Mouse (Mus musculus) limb, embryonic 15.5 days (tissue): Measurements from ENCODE around the gene Olfr681. TPM values are rescaled to one million over a fixed set of nuclear protein-coding genes. Genes with fewer than 3 reads are reported as not detected.
"Not testable (repeated sequence)": the region's sequence is repeated elsewhere in the genome, so short reads cannot be mapped to it uniquely, and the experiment has no call there.

Experiments
- ATAC-seq: fragments of 200-750 bp; cut with Nextera tagmentation; 2 replicates; pipeline ENCODE4 v1.8.0; 2017; ENCODE audit warnings: low read depth, moderate TSS enrichment; ENCODE audit not compliant: insufficient number of reproducible peaks, low FRiP score, low TSS enrichment
- H3K27ac ChIP-seq: fragments of 300-500 bp; sonication (generic); 2 replicates; pipeline ENCODE4 v1.5.1; 2015; ENCODE audit warnings: moderate library complexity, mild to moderate bottlenecking, inconsistent platforms
- H3K27me3 ChIP-seq: fragments of 300-500 bp; sonication (generic); 2 replicates; pipeline ENCODE4 v1.6.1; 2015; ENCODE audit warnings: inconsistent platforms
- H3K36me3 ChIP-seq: fragments of 300-500 bp; sonication (generic); 2 replicates; pipeline ENCODE4 v1.6.1; 2015; ENCODE audit warnings: inconsistent platforms
- H3K4me1 ChIP-seq: fragments of 300-500 bp; sonication (generic); 2 replicates; pipeline ENCODE4 v1.6.1; 2015; ENCODE audit warnings: inconsistent platforms
- H3K4me2 ChIP-seq: fragments of 300-500 bp; sonication (generic); 2 replicates; pipeline ENCODE4 v1.6.1; 2015; ENCODE audit warnings: mild to moderate bottlenecking, inconsistent platforms
- H3K4me3 ChIP-seq: fragments of 300-500 bp; sonication (generic); 2 replicates; pipeline ENCODE4 v1.5.1; 2015; ENCODE audit warnings: mild to moderate bottlenecking, inconsistent platforms
- H3K9ac ChIP-seq: fragments of 300-500 bp; sonication (generic); 2 replicates; pipeline ENCODE4 v1.6.1; 2015; ENCODE audit warnings: inconsistent platforms
- H3K9me3 ChIP-seq: fragments of 300-500 bp; sonication (generic); 2 replicates; pipeline ENCODE4 v1.6.1; 2016; ENCODE audit warnings: inconsistent platforms
- WGBS: fragments of 180-500 bp; shearing (Covaris S2); methylation state at CpG from one replicate; pipeline ENCODE4 v1.1.7; 2015; 5-methylcytosine and 5-hydroxymethylcytosine counted together
- polyA plus RNA-seq: library from polyadenylated mRNA; unstranded; fragments of >200 nt; fragmentation: Nextera tagmentation; extraction: Ambion mirVana; gene quantifications from 2 replicates; pipeline ENCODE4 v1.2.1, GENCODE M21; 2015

Gene Olfr681
- not detected in 2 replicates for polyA plus RNA-seq

GRCm38 (mm10) chr7:105116536-105116935 lies at the start of gene Olfr681:
Gene Olfr681 (plus strand): TSS chr7:105116836.
- no peak within 1 kb of the TSS for H3K27ac ChIP-seq
- H3K4me3 ChIP-seq = no peak within 1 kb of the TSS
- H3K9me3 ChIP-seq = no peaks in the 10 kb centered on the region
- ATAC-seq = no peak
- H3K9ac ChIP-seq = no peak within 1 kb of the TSS
- H3K36me3 ChIP-seq = no peaks in the 10 kb centered on the region
- H3K4me1 ChIP-seq = no peaks in the 10 kb centered on the region
- H3K4me2 ChIP-seq = no peak within 1 kb of the TSS
- H3K27me3 ChIP-seq = no peaks in the 10 kb centered on the region

GRCm38 (mm10) chr7:105080905-105081304 lies 35.7 kb upstream of the Olfr681 start, which contains the start of gene Olfr679:
Gene Olfr679 (plus strand): TSS chr7:105081205.
- Histone ChIP-seq H3K4me1 (no peaks in the 10 kb centered on the region), H3K9ac (no peak within 1 kb of the TSS), H3K36me3 (no peaks in the 10 kb centered on the region), H3K27ac (no peak within 1 kb of the TSS), H3K4me3 (no peak within 1 kb of the TSS), H3K4me2 (no peak within 1 kb of the TSS), H3K9me3 (no peaks in the 10 kb centered on the region), H3K27me3 (no peaks in the 10 kb centered on the region)
- WGBS = 57% methylated on average over 1 of the region's 1 CpGs
- ATAC-seq = no peak

- H3K9ac ChIP-seq, H3K4me2 ChIP-seq, H3K4me1 ChIP-seq, H3K4me3 ChIP-seq, ATAC-seq, H3K27ac ChIP-seq, H3K9me3 ChIP-seq, H3K36me3 ChIP-seq, H3K27me3 ChIP-seq: not testable (repeated sequence)
These were observed 23.9 kb upstream of the Olfr681 start, which contains the start of gene Olfr680-ps1 for GRCm38 (mm10) chr7:105092717-105093116. Gene Olfr680-ps1 (minus strand): TSS chr7:105092817.

- H3K36me3 ChIP-seq = no peaks in the 10 kb centered on the region
- H3K9me3 ChIP-seq = no peaks in the 10 kb centered on the region
- H3K4me2 ChIP-seq = no peak overlapping the region
- no peaks in the 10 kb centered on the region for H3K27me3 ChIP-seq
- no peak for ATAC-seq
- no peak overlapping the region for H3K9ac ChIP-seq
- no peak overlapping the region for H3K27ac ChIP-seq
- no peaks in the 10 kb centered on the region for H3K4me1 ChIP-seq
- H3K4me3 ChIP-seq = no peak overlapping the region
- WGBS = 72% methylated on average over 2 of the region's 2 CpGs
These were observed 24.6 kb downstream of the Olfr681 start for GRCm38 (mm10) chr7:105141275-105141674.

GRCm38 (mm10) chr7:105146912-105147311 lies 30.3 kb downstream of the Olfr681 start, which contains the start of gene Olfr683:
Gene Olfr683 (minus strand): TSS chr7:105147012.
- WGBS = 62% methylated on average over 1 of the region's 1 CpGs

GRCm38 (mm10) chr7:105163553-105163952 lies 46.9 kb downstream of the Olfr681 start, which contains the start of gene Olfr684:
Gene Olfr684 (minus strand): TSS chr7:105163653.
- no peak for ATAC-seq
- H3K36me3 ChIP-seq = no peaks in the 10 kb centered on the region
- H3K9me3 ChIP-seq = no peaks in the 10 kb centered on the region
- H3K4me2 ChIP-seq = no peak within 1 kb of the TSS
- H3K27ac ChIP-seq = no peak within 1 kb of the TSS
- no peak within 1 kb of the TSS for H3K4me3 ChIP-seq
- 71% methylated on average over 1 of the region's 1 CpGs for WGBS
- H3K27me3 ChIP-seq = no peaks in the 10 kb centered on the region
- H3K9ac ChIP-seq = no peak within 1 kb of the TSS
- no peaks in the 10 kb centered on the region for H3K4me1 ChIP-seq

More at GRCm38 (mm10) chr7:105146912-105147311, 30.3 kb downstream of the Olfr681 start, which contains the start of gene Olfr683:
- ATAC-seq = no peak
- H3K4me1 ChIP-seq = no peaks in the 10 kb centered on the region
- no peak within 1 kb of the TSS for H3K4me2 ChIP-seq
- no peak within 1 kb of the TSS for H3K27ac ChIP-seq
- H3K36me3 ChIP-seq = no peaks in the 10 kb centered on the region
- H3K4me3 ChIP-seq = no peak within 1 kb of the TSS
- no peak within 1 kb of the TSS for H3K9ac ChIP-seq
- no peaks in the 10 kb centered on the region for H3K9me3 ChIP-seq
- no peaks in the 10 kb centered on the region for H3K27me3 ChIP-seq

- Histone ChIP-seq H3K9me3 (no peaks in the 10 kb centered on the region), H3K27ac (no peak overlapping the region), H3K36me3 (no peaks in the 10 kb centered on the region), H3K4me1 (no peaks in the 10 kb centered on the region), H3K9ac (no peak overlapping the region), H3K27me3 (no peaks in the 10 kb centered on the region), H3K4me3 (no peak overlapping the region), H3K4me2 (no peak overlapping the region)
- WGBS = 50% methylated on average over 4 of the region's 4 CpGs
- ATAC-seq = no peak
These were observed 54.1 kb downstream of the Olfr681 start for GRCm38 (mm10) chr7:105170773-105171172.

Other genes starting within 250 kb of the Olfr681 start
- not detected in 2 replicates for gene Olfr665, start 238.8 kb upstream of the Olfr681 start, polyA plus RNA-seq
- 0.19 TPM in 1 of 2 replicates, not detected in the other for gene Olfr666, start 220.9 kb upstream of the Olfr681 start, polyA plus RNA-seq
- not detected in 2 replicates for gene Olfr667, start 195.4 kb upstream of the Olfr681 start, polyA plus RNA-seq
- gene Olfr668, start 188.8 kb upstream of the Olfr681 start, polyA plus RNA-seq = not detected in 2 replicates
- not detected in 2 replicates for gene Olfr669, start 182.6 kb upstream of the Olfr681 start, polyA plus RNA-seq
- gene Olfr670, start 154.2 kb upstream of the Olfr681 start, polyA plus RNA-seq = not detected in 2 replicates
- not detected in 2 replicates for gene Olfr671, start 137.7 kb upstream of the Olfr681 start, polyA plus RNA-seq
- not detected in 2 replicates for gene Olfr672, start 114.8 kb upstream of the Olfr681 start, polyA plus RNA-seq
- not detected in 2 replicates for gene Olfr675, start 88.4 kb upstream of the Olfr681 start, polyA plus RNA-seq
- gene Olfr676, start 84.1 kb upstream of the Olfr681 start, polyA plus RNA-seq = not detected in 2 replicates
- not detected in 2 replicates for gene Olfr677, start 65.5 kb upstream of the Olfr681 start, polyA plus RNA-seq
- not detected in 2 replicates for gene Olfr678, start 52.4 kb upstream of the Olfr681 start, polyA plus RNA-seq
- not detected in 2 replicates for gene Olfr679, start 35.6 kb upstream of the Olfr681 start, polyA plus RNA-seq
- gene Olfr680-ps1, start 24.0 kb upstream of the Olfr681 start, polyA plus RNA-seq = not detected in 2 replicates
- not detected in 2 replicates for gene Olfr683, start 30.2 kb downstream of the Olfr681 start, polyA plus RNA-seq
- gene Olfr684, start 46.8 kb downstream of the Olfr681 start, polyA plus RNA-seq = not detected in 2 replicates
- gene Olfr685, start 69.2 kb downstream of the Olfr681 start, polyA plus RNA-seq = not detected in 2 replicates
- not detected in 2 replicates for gene Olfr686, start 90.6 kb downstream of the Olfr681 start, polyA plus RNA-seq
- not detected in 2 replicates for gene Olfr688, start 171.3 kb downstream of the Olfr681 start, polyA plus RNA-seq
- not detected in 2 replicates for gene Olfr689, start 194.3 kb downstream of the Olfr681 start, polyA plus RNA-seq
- gene Olfr690, start 217.3 kb downstream of the Olfr681 start, polyA plus RNA-seq = not detected in 2 replicates
- gene Olfr691, start 225.4 kb downstream of the Olfr681 start, polyA plus RNA-seq = not detected in 2 replicates